Mouse (Mus musculus) stomach, postnatal 0 days (tissue): ENCODE data around the gene Nos1. TPM values are rescaled to one million over a fixed set of nuclear protein-coding genes. Genes with fewer than 3 reads are reported as not detected.

Experiments used
- ATAC-seq: fragments of 200-750 bp; cut with Nextera tagmentation; 2 replicates; pipeline ENCODE4 v1.8.0; 2017; ENCODE audit not compliant: low FRiP score, low TSS enrichment
- DNase-seq: peaks from one replicate; pipeline ENCODE4 v3.0.0-alpha.2; 2016; ENCODE audit warnings: low spot score
- H3K27ac ChIP-seq: fragments of 300-500 bp; sonication (generic); replicated peaks from 2 replicates; pipeline ENCODE4 v1.5.1; 2014; ENCODE audit warnings: mild to moderate bottlenecking, control low read depth
- H3K27me3 ChIP-seq: fragments of 300-500 bp; sonication (generic); 2 replicates; pipeline ENCODE4 v1.6.1; 2014; ENCODE audit warnings: low read length; ENCODE audit not compliant: control insufficient read depth, insufficient read depth
- H3K36me3 ChIP-seq: fragments of 300-500 bp; sonication (generic); 2 replicates; pipeline ENCODE4 v1.6.1; 2014; ENCODE audit warnings: low read length, mixed read lengths; ENCODE audit not compliant: control insufficient read depth, insufficient read depth
- H3K4me1 ChIP-seq: fragments of 300-500 bp; sonication (generic); replicated peaks from 2 replicates; pipeline ENCODE4 v1.6.1; 2014; ENCODE audit warnings: antibody characterized with exemption; ENCODE audit not compliant: control insufficient read depth, insufficient read depth
- H3K4me2 ChIP-seq: fragments of 300-500 bp; sonication (generic); replicated peaks from 2 replicates; pipeline ENCODE4 v1.6.1; 2014; ENCODE audit warnings: low read depth, mild to moderate bottlenecking, control low read depth, moderate library complexity
- H3K4me3 ChIP-seq: fragments of 300-500 bp; sonication (generic); 2 replicates; pipeline ENCODE4 v1.5.1; 2014; ENCODE audit warnings: low read depth, low read length, control low read depth
- H3K9ac ChIP-seq: fragments of 300-500 bp; sonication (generic); 2 replicates; pipeline ENCODE4 v1.6.1; 2014; ENCODE audit warnings: mild to moderate bottlenecking, low read length, control low read depth, mixed read lengths
- H3K9me3 ChIP-seq: fragments of 300-500 bp; sonication (generic); 2 replicates; pipeline ENCODE4 v1.6.1; 2016; ENCODE audit warnings: low read length; ENCODE audit not compliant: control insufficient read depth
- CTCF ChIP-seq: IDR thresholded peaks from 2 replicates; pipeline ENCODE4 v1.5.1; 2016; ENCODE audit warnings: antibody characterized with exemption, low read depth, mild to moderate bottlenecking, moderate library complexity
- EP300 ChIP-seq: optimal IDR thresholded peaks from 2 replicates; pipeline ENCODE3; 2016; ENCODE audit warnings: antibody characterized with exemption
- WGBS: fragments of 180-500 bp; shearing (Covaris S2); extraction: QIAGEN DNeasy Blood & Tissue Kit; methylation state at CpG from one replicate; pipeline ENCODE4 v1.1.7; 2014; 5-methylcytosine and 5-hydroxymethylcytosine counted together
- polyA plus RNA-seq: library from polyadenylated mRNA; unstranded; fragments of >200 nt; fragmentation: Nextera tagmentation; extraction: Ambion mirVana; gene quantifications from 2 replicates; pipeline ENCODE4 v1.2.1, GENCODE M21; 2015

Nos1 gene
- polyA plus RNA-seq, 1 experiment from 2014 or later = 1.2 TPM

DNA sequence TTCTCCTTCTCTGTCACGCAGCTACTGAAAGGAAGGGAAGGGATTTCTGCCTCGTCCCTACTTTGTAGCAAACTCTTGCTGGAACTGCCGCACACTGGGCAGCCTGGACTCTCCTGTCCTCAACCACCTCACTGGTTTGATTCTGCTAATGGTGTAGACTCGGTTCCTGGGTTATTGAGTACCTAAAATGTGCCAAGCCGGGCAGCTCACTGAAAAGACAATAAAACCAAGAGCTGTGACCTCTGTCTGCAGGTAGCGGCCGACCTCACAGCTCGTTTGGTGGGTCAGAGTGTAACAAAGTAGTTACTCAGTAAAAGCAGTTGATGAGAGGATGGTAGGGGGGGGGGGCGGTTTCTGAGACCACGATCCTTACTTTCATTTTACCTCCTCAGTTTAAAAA lies 72.9 kb downstream of the Nos1 start:
- no peaks in the 10 kb centered on the region for H3K36me3 ChIP-seq
- H3K27ac ChIP-seq = no peak overlapping the region
- no peak overlapping the region for H3K4me3 ChIP-seq

DNA sequence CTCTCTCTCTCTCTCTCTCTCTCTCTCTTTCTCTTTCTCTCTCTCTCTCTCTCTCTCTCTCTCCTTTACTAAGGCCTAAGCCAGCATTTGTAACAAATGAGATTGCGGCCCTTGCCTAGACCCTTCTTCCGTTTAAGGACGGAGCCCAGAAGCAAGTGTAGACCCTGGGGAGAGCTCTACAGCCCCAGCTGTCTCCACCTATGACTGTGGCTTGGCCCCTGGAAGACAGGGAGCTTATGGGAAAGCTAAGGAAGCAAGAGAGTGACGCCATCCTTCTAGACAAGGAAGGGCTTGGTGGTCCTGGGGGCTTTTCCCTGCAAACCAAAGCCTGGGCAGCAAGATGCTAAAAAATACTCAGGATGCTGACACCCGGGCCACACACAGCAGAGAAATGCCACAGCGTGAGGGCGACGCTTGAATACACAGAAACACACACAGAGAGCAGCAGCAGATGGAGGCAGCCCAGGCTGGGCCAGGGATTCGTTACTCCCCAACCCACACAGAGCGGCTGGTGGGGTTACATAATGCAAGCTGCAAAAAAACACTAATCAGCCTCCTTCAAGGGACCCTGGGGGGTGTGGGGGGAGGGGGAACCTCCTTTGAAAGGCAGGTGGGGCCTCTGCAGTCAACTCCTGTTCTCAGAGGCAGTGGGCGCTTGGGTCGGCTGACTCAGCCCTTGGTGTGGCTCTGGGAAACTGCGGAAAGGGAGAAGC lies 83.9 kb downstream of the Nos1 start:
- Histone ChIP-seq H3K4me2 (no peak overlapping the region), H3K4me3 (no peak overlapping the region), H3K4me1 (no peaks in the 10 kb centered on the region), H3K9me3 (no peaks in the 10 kb centered on the region), H3K27me3 (no peaks in the 10 kb centered on the region), H3K27ac (no peak overlapping the region), H3K9ac (no peak overlapping the region), H3K36me3 (no peaks in the 10 kb centered on the region)
- no peak for ATAC-seq
- no peak for DNase-seq
- no peak for TF ChIP-seq CTCF
- TF ChIP-seq EP300 = no peak
- 24% methylated on average over 13 of the region's 13 CpGs for WGBS

More for the DNA sequence above, 72.9 kb downstream of the Nos1 start:
- 59% methylated on average over 10 of the region's 10 CpGs for WGBS
- ATAC-seq = no peak
- Histone ChIP-seq H3K27me3 (no peaks in the 10 kb centered on the region), H3K4me1 (no peaks in the 10 kb centered on the region), H3K9me3 (no peaks in the 10 kb centered on the region), H3K4me2 (no peak overlapping the region), H3K9ac (no peak overlapping the region)
- no peak for DNase-seq
- no peak for TF ChIP-seq EP300
- no peak for TF ChIP-seq CTCF

DNA sequence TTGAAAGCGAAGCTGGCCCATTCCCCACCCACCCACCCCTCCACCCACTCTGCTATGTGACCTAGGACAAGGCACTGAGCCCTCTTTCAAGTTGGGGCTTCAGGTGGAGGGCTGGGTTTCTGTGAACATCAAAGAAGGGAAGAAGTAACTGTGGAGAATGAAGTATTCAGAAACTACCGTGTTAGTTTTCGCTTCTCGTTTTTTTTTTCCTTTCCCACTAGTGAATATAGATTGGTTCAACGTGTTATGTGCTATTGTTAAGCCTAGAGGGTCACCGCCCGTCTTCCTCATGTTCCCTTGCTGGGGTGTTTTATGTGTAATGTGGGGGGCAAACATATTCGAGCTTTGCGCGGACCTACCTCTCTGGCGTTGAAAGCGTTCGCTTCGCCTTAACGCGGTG lies 85.0 kb downstream of the Nos1 start:
- H3K9ac ChIP-seq = no peak overlapping the region

DNA sequence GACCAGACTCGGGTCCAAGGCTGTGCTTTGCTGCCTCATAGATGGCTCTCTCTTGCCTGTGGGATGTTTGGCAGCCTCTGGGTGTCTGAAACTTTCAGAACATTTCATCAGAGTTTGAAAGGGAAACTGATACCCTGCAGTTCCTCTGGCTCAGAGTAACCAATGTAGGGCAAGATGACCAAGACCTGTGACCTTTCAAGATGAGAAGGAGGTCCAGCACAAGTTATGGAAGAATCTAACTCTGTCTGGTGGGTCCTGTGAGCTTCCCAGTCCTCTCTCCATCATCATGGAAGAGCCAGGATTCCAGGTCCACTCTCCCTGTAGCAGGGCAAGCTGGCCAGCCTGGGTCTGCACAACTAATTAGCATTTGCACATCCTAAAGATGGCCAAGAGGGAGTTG lies 90.8 kb downstream of the Nos1 start:
- H3K27ac ChIP-seq = no peak overlapping the region
- TF ChIP-seq EP300 (no peak), CTCF (no peak)
- ATAC-seq = no peak
- no peaks in the 10 kb centered on the region for H3K36me3 ChIP-seq
- no peaks in the 10 kb centered on the region for H3K27me3 ChIP-seq
- no peak overlapping the region for H3K4me3 ChIP-seq
- no peak for DNase-seq
- H3K9me3 ChIP-seq = no peaks in the 10 kb centered on the region
- H3K4me1 ChIP-seq = no peaks in the 10 kb centered on the region
- no peak overlapping the region for H3K4me2 ChIP-seq
- WGBS = 72% methylated on average over 1 of the region's 1 CpGs
- H3K9ac ChIP-seq = no peak overlapping the region

More for the DNA sequence above, 85.0 kb downstream of the Nos1 start:
- no peak for DNase-seq
- Histone ChIP-seq H3K9me3 (no peaks in the 10 kb centered on the region), H3K27me3 (no peaks in the 10 kb centered on the region), H3K36me3 (no peaks in the 10 kb centered on the region), H3K4me3 (no peak overlapping the region), H3K4me1 (no peaks in the 10 kb centered on the region), H3K4me2 (no peak overlapping the region), H3K27ac (no peak overlapping the region)
- ATAC-seq = no peak
- 64% methylated on average over 16 of the region's 16 CpGs for WGBS
- TF ChIP-seq CTCF (no peak), EP300 (no peak)

DNA sequence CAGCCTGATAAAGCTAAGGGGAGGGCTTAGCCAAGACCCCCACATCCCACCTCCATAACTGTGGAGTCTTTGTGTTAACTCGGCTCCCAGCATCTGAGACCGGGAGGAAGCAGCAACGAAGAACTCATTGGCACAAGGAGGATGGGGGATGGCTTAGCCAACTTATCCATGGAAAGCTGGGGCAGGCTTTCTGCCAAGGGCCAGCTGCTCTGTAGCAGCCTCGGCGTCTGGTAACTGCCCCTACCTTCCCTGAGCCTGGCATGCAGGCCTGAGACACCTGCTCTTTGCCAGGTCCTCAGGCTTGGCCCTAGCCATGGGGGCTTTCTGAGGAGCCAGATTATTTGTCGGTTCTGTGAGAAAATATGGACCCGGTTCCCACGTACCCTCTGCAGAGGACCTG lies 93.0 kb downstream of the Nos1 start:
- no peak for ATAC-seq
- no peak overlapping the region for H3K4me2 ChIP-seq
- no peak for DNase-seq
- no peak overlapping the region for H3K9ac ChIP-seq
- H3K4me1 ChIP-seq = no peaks in the 10 kb centered on the region
- H3K27ac ChIP-seq = no peak overlapping the region
- 80% methylated on average over 8 of the region's 8 CpGs for WGBS
- no peaks in the 10 kb centered on the region for H3K9me3 ChIP-seq
- no peak overlapping the region for H3K4me3 ChIP-seq
- H3K27me3 ChIP-seq = no peaks in the 10 kb centered on the region
- H3K36me3 ChIP-seq = no peaks in the 10 kb centered on the region
- TF ChIP-seq EP300 (no peak), CTCF (no peak)

DNA sequence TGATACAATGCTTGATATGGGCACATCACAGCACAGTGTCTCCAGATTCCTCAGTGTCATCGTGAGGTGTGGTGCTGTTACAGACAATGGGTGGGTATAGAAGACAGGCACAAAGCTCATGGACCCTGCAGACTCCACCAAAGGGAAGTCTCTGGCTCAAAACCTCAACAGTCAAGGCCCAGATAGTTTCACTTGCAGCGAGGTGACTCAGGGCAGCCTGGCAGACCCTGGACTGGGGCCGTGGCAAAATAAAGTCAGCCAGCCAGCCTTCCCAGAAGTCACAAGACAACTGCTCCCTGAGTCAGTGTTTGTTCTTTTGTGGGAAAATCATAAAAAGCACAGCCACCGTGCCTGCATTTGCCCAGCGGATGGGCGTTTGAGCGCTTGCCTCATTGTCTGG lies 93.4 kb downstream of the Nos1 start:
- Histone ChIP-seq H3K9ac (no peak overlapping the region), H3K27ac (no peak overlapping the region), H3K4me2 (no peak overlapping the region), H3K4me1 (no peaks in the 10 kb centered on the region), H3K4me3 (no peak overlapping the region), H3K9me3 (no peaks in the 10 kb centered on the region), H3K27me3 (no peaks in the 10 kb centered on the region), H3K36me3 (no peaks in the 10 kb centered on the region)
- no peak for ATAC-seq
- TF ChIP-seq CTCF = no peak
- no peak for TF ChIP-seq EP300
- no peak for DNase-seq
- 71% methylated on average over 7 of the region's 7 CpGs for WGBS
